8 mouse cellular contexts compared by ENCODE assay signal in the genomic region with DNA sequence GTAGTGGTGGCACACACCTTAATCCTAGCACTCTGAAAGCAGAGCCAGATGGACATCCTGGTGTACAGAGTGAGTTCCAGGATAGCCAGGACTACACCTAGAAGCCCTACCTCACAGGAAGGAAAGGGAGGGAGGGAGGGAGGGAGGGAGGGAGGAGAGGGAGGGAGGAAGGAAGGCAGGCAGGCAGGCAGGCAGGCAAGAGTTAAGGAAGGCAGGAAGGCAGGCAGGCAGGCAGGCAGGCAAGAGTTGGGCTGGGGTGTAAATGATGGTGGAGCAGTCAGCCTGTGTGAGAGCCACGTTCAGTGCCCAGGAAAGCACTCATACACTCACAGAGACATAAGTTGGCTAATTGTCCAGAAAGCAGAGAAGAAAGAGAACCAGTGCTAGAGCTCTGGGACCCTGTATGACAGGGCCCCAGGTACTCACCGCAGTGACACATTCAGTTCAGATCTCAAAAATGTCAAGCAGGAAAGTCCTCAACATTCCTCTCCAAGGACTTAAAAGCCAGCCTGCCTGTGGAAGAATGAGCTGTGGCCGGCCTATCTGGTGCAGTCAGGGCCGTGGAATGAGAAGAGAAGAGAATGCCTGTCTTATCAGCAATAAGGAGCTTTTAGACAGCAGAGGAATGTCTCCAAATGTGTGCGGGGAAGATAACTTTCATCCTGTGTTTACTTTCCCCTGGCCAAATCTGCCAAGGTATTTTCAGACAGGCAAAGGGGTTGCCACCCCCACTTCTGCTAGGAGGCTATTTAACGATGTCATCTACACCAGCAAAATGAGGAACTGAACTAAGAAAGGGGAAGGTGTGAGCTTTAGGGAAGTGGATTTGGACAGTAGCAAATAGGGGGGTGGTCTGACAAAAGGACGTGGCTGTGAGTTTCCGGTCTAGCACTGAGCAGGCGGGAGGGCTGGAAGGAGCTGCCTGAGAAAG. TPM values are rescaled to one million over a fixed set of nuclear protein-coding genes. Genes with fewer than 3 reads are reported as not detected.
DNase-seq lines count a peak whose midpoint lies in the region; ATAC-seq and TF ChIP-seq lines count a peak whose summit lies in the region.

No protein-coding gene starts in this region.

- intact Hi-C loops in left cerebral cortex, adult 2 months (cut with DNase I) = no loop called here
- intact Hi-C loops in left cerebral cortex, postnatal 4 days (cut with DNase I) = no loop called here

- no peaks in the 10 kb centered on the region for H3K9me3 ChIP-seq in lung, embryonic 16.5 days (ENCODE audit: control insufficient read depth, low read length)
- no peaks in the 10 kb centered on the region for H3K9me3 ChIP-seq in stomach, embryonic 14.5 days (ENCODE audit: control insufficient read depth, low read depth, low read length)

- no peak for DNase-seq in left cerebral cortex, adult 2 months (ENCODE audit: extremely low spot score in 1 of 2, low spot score in 2 of 2)
- DNase-seq in left cerebral cortex, postnatal 4 days = no peak
- DNase-seq in urinary bladder, postnatal 14 days (ENCODE audit: low spot score) = no peak
- no peak for DNase-seq in frontal cortex, postnatal 25 days (ENCODE audit: low spot score in 2 of 2)
- DNase-seq in cerebellum, postnatal 36 days = no peak

- peak overlapping the region; percentile 55 for H3K27ac ChIP-seq in left cerebral cortex, adult 2 months
- peak overlapping the region; percentile 83 for H3K27ac ChIP-seq in lung, embryonic 16.5 days (ENCODE audit: low read length)
- H3K27ac ChIP-seq in stomach, embryonic 14.5 days (ENCODE audit: low read length) = peak overlapping the region; percentile 55; the same call in 1 of the 2 replicates

- no peak overlapping the region for H3K4me3 ChIP-seq in left cerebral cortex, adult 2 months
- H3K4me3 ChIP-seq in lung, embryonic 16.5 days (ENCODE audit: low read length) = no peak overlapping the region
- no peak overlapping the region for H3K4me3 ChIP-seq in stomach, embryonic 14.5 days (ENCODE audit: low read depth, low read length)

- 6% methylated on average over 9 of the region's 9 CpGs for WGBS in lung, embryonic 16.5 days
- 18% methylated on average over 9 of the region's 9 CpGs for WGBS in stomach, embryonic 14.5 days

- H3K4me1 ChIP-seq in lung, embryonic 16.5 days (replicated peaks; ENCODE audit: control insufficient read depth, insufficient read depth, low read length) = peaks cover 29% of the 10 kb centered on the region
- H3K4me1 ChIP-seq in stomach, embryonic 14.5 days (ENCODE audit: control insufficient read depth, insufficient read depth, low read length) = peaks cover 9% of the 10 kb centered on the region; the same call in 1 of the 2 replicates

- peak; percentile 85 for ATAC-seq in erythroblast, adult 5-6 weeks (replicated peaks; ENCODE audit: low FRiP score, poor library complexity, severe bottlenecking)
- ATAC-seq in lung, embryonic 16.5 days (ENCODE audit: low read depth) = peak; percentile 91
- ATAC-seq in stomach, embryonic 14.5 days (ENCODE audit: insufficient number of reproducible peaks, insufficient read depth, low FRiP score, low read depth) = peak; percentile 76

- no peaks in the 10 kb centered on the region for H3K27me3 ChIP-seq in lung, embryonic 16.5 days (ENCODE audit: control insufficient read depth, insufficient read depth, low read depth, low read length)
- H3K27me3 ChIP-seq in stomach, embryonic 14.5 days (ENCODE audit: control insufficient read depth, insufficient read depth, low read length) = no peaks in the 10 kb centered on the region

- peaks cover 11% of the 10 kb centered on the region for H3K36me3 ChIP-seq in lung, embryonic 16.5 days (ENCODE audit: control insufficient read depth, insufficient read depth, low read length)
- peaks cover 18% of the 10 kb centered on the region for H3K36me3 ChIP-seq in stomach, embryonic 14.5 days (ENCODE audit: control insufficient read depth, insufficient read depth, low read length)

- H3K4me2 ChIP-seq in lung, embryonic 16.5 days (ENCODE audit: low read depth, low read length) = no peak overlapping the region
- no peak overlapping the region for H3K4me2 ChIP-seq in stomach, embryonic 14.5 days (replicated peaks; ENCODE audit: low read depth, low read length)

- TF ChIP-seq CTCF in left cerebral cortex, adult 2 months (IDR thresholded peaks at IDR 0.05) = no peak

- H3K9ac ChIP-seq in lung, embryonic 16.5 days (ENCODE audit: low read length) = peak overlapping the region; percentile 10
- H3K9ac ChIP-seq in stomach, embryonic 14.5 days (replicated peaks; ENCODE audit: low read depth, low read length) = no peak overlapping the region

RNA-seq across cellular contexts. Expression of gene Akap5, which starts 6.1 kb away (rescaled TPM):
- total RNA-seq in left cerebral cortex, adult 2 months (2021) = 10 to 100 TPM; 85.4 to 93.5 TPM
- total RNA-seq in left cerebral cortex, postnatal 4 days (2021) = 10 to 100 TPM; 29.9 to 37.0 TPM
- total RNA-seq in erythroblast, adult 5-6 weeks (2015; ENCODE audit: low replicate concordance) = 0.38 TPM in 1 of 2 replicates, not detected in the other
- 0.28 TPM in 1 of 2 replicates, not detected in the other for total RNA-seq in erythroblast, adult 5-6 weeks (2017; ENCODE audit: low replicate concordance)
- 35.7 and 43.7 TPM in 2 replicates for polyA plus RNA-seq in lung, embryonic 16.5 days (2015; fragmentation: Nextera tagmentation; extraction: Ambion mirVana)
- 7.2 and 7.5 TPM in 2 replicates for polyA plus RNA-seq in stomach, embryonic 14.5 days (2014; fragmentation: Nextera tagmentation; extraction: Ambion mirVana)

RNA-seq across cellular contexts. Expression of gene Zbtb25, which starts 50.9 kb away (rescaled TPM):
- 10 to 100 TPM; 17.6 to 19.9 TPM for total RNA-seq in left cerebral cortex, adult 2 months (2021)
- 10 to 100 TPM; 19.0 to 22.2 TPM for total RNA-seq in left cerebral cortex, postnatal 4 days (2021)
- total RNA-seq in erythroblast, adult 5-6 weeks (2015; ENCODE audit: low replicate concordance) = 6.1 and 19.2 TPM in 2 replicates
- total RNA-seq in erythroblast, adult 5-6 weeks (2017; ENCODE audit: low replicate concordance) = 1.3 and 4.6 TPM in 2 replicates
- polyA plus RNA-seq in lung, embryonic 16.5 days (2015; fragmentation: Nextera tagmentation; extraction: Ambion mirVana) = 14.6 and 16.9 TPM in 2 replicates
- 17.5 and 18.9 TPM in 2 replicates for polyA plus RNA-seq in stomach, embryonic 14.5 days (2014; fragmentation: Nextera tagmentation; extraction: Ambion mirVana)

RNA-seq across cellular contexts. Expression of gene Zbtb1, which starts 51.5 kb away (rescaled TPM):
- total RNA-seq in left cerebral cortex, adult 2 months (2021) = 1 to 10 TPM; 6.8 to 7.1 TPM
- total RNA-seq in left cerebral cortex, postnatal 4 days (2021) = 1 to 10 TPM; 3.7 to 4.6 TPM
- 4.6 and 4.8 TPM in 2 replicates for total RNA-seq in erythroblast, adult 5-6 weeks (2015; ENCODE audit: low replicate concordance)
- 4.0 and 5.6 TPM in 2 replicates for total RNA-seq in erythroblast, adult 5-6 weeks (2017; ENCODE audit: low replicate concordance)
- polyA plus RNA-seq in lung, embryonic 16.5 days (2015; fragmentation: Nextera tagmentation; extraction: Ambion mirVana) = 9.8 and 10.4 TPM in 2 replicates
- 11.8 and 12.1 TPM in 2 replicates for polyA plus RNA-seq in stomach, embryonic 14.5 days (2014; fragmentation: Nextera tagmentation; extraction: Ambion mirVana)

Comparison
In these comparisons a context has a peak if more than half of its experiments do, and no peak if none do; other contexts are left out.
1. RNA of gene Akap5, which starts 6.1 kb away (total RNA-seq): 85.4 to 93.5 TPM in left cerebral cortex, adult 2 months and 29.9 to 37.0 TPM in left cerebral cortex, postnatal 4 days; 0.28 to 0.38 TPM in erythroblast, adult 5-6 weeks; every median in the first group is over 10 times any median in the second.
2. Peak in every context shown above with its lines, with median percentiles within 50 percentile points of each other: H3K27ac ChIP-seq and ATAC-seq.